Mouse (Mus musculus) G1E (cell line): ENCODE results near the gene Pard3.

Experiments used
- CTCF ChIP-seq: IDR thresholded peaks from 2 replicates; pipeline ENCODE4 v1.5.1; 2012; ENCODE audit warnings: low read depth, low read length, inconsistent platforms, mixed read lengths
- GATA2 ChIP-seq: IDR thresholded peaks from 2 replicates; pipeline ENCODE4 v1.6.1; 2012; ENCODE audit warnings: low read depth, low read length, inconsistent platforms, borderline replicate concordance
- TAL1 ChIP-seq: conservative IDR thresholded peaks from 2 replicates; pipeline ENCODE4 v1.6.1; 2012; ENCODE audit warnings: low read depth, low read length, inconsistent platforms, mixed read lengths

- no peak for TF ChIP-seq CTCF
- TF ChIP-seq GATA2: no peak
- no peak for TF ChIP-seq TAL1
Measured at GRCm38 (mm10) chr8:127361796-127362195, 298.1 kb downstream of the Pard3 start.
